Mouse (Mus musculus): Measurements from ENCODE around the gene Amh.
"Not testable (repeated sequence)": the region's sequence is repeated elsewhere in the genome, so short reads cannot be mapped to it uniquely, and the experiment has no call there.

The Amh gene

GRCm38 (mm10) chr10:80807057-80807627 is 2.1 kb downstream of the Amh start:
- in situ Hi-C loops (cut with MseI, MboI), result no loop called here

- in situ Hi-C loops (cut with MseI, MboI), result no loop called here
Observed at GRCm38 (mm10) chr10:80808099-80808984, 3.3 kb downstream of the Amh start.

DNA sequence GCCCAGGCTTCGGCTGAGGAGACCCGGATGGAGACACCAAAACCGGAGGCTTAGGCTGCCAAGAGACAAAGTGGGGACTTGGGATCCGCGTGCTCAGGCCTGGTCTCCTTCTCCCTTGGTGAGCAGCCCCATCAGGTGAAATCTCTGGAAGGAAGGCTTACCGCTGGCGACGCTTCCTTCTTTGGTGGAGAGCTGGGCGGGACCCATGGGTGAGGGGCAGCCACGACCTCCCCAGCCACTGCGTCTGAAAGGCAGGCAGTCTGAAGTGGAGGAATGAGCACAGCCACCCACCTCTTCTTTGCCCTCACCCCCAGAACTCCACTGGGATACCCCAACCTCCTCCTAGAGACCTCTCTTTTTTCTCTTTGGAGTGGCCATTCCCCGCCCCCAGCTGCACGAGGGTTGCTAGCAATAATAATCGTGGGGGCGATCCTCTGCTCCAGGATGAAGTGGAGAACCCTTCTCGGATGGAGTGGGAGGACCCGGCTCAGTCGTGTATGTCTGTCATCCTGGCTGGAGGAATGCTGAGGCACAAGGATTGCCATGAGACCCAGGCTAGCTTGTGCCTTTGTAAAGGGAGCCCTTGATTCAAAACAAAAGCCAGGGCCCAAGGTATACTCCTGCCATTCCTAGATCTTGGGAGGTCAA is 4.1 kb downstream of the Amh start:
- in situ Hi-C loops (cut with MseI, MboI), result no loop called here

DNA sequence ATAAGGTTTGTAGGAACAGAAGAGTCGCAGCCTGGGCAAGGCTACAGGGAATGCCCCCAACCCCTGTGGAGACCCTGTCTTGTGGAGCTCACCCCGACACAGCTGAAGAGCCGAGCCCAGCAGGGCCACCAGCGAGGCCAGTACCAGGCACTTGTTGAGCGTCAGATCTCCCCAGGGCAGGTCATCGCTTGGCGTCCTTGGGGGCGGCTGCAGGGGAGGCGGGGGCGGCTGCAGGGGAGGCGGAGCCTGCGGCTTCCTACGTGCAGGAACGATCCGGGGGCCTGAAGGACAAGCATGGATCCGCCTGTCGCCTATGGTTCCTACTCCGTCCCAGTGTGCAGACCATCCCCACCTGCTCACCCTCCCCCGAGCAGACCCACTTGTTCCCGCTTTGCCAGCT is 5.0 kb downstream of the Amh start:
- in situ Hi-C loops (cut with MseI, MboI), result no loop called here

DNA sequence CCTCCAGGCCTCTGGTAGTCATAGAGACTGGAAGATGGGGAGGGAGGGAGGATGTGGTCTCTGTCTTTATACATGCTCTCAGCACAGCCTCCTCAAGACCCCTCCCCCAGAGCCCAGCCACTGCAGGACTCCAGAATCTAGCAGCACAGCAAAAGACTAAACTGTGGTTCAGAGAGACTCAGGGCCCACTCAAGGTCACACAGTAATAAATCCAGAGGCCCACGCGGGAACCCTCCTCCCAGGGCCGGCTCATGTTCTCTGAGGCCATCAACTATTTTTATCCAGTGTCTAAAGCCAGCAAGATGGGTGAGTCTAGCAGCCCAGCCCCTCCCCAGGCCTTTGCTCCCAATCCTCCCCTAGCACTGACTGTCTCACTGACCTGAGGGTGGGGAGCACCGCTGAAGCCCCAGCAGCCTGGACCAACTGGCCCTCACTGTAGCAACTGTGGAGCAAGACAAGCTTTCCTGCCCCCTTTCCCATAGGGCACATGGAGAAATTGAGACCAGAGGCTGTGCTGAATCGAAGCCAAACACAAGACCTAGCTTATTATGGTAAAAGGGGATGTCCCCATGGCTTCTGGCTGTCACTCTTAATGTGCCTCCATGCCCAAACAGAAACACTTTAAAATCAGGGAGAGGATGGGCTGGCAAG is 7.5 kb downstream of the Amh start:
- in situ Hi-C loops (cut with MseI, MboI), result no loop called here

DNA sequence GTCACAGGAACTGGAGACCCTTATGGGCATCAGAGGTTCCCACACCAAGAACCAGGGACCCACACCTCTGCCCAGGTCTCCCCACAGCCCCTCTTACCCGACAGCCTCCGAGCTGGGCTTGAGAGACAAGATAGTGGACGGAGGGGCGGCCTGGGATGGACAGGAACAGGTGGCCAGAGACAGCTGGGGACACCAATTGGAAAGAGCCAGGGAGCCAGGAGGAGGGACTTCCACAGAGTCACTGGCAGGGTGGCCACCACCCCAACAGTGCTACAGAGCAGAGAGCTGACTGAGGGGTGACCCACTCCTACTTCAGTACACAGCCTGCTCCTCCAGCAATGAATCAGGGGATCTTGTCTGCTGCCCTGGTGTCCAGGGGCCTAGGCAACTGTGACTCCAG is 8.3 kb downstream of the Amh start, which contains the start of gene Jsrp1:
Jsrp1 (minus strand) TSS at position 133 of the 400 bp plus-strand sequence.
- in situ Hi-C loops (cut with MseI, MboI), result no loop called here

- in situ Hi-C loops (cut with MseI, MboI), result no loop called here
Observed at GRCm38 (mm10) chr10:80814800-80815199, 9.8 kb downstream of the Amh start.

- in situ Hi-C loops (cut with MseI, MboI), result not testable (repeated sequence)
Observed at GRCm38 (mm10) chr10:80816303-80816702, 11.3 kb downstream of the Amh start.

DNA sequence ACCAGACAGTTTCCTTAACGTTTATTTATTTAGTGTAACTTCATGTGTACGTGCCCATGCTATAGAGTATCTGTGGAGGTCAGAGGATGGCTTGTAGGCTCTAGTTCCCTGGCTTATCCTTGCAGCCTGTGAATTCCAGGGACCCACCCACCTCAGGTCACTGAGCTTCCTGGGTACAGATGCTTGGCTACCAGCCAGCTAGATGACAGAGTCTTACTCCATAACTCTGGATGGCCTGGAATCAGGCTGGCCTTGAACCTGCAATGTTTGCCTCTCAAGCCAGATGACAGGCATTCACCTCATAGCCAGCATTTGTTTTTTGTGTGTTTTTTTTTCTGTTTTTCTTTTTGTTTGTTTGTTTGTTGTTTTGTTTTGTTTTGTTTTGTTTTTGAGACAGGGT is 12.1 kb downstream of the Amh start:
- in situ Hi-C loops (cut with MseI, MboI), result no loop called here

DNA sequence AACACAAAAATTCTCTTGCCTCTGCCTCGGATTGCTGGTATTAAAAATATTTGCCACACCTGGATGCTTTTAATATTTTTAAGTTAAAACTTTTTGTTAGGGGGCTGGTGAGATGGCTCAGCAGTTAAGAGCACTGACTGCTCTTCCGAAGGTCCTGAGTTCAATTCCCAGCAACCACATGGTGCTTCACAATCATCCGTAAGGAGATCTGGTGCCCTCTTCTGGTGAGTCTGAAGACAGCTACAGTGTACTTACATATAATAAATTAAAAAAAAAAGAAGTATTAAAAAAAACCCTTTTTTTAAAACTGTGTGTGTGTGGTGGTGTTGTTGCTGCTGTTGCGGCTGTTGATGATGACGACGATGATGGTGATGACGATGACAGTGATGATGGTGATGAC is 12.9 kb downstream of the Amh start:
- in situ Hi-C loops (cut with MseI, MboI), result not testable (repeated sequence)

- in situ Hi-C loops (cut with MseI, MboI), result no loop called here
Observed at GRCm38 (mm10) chr10:80818599-80819281, 13.7 kb downstream of the Amh start.

DNA sequence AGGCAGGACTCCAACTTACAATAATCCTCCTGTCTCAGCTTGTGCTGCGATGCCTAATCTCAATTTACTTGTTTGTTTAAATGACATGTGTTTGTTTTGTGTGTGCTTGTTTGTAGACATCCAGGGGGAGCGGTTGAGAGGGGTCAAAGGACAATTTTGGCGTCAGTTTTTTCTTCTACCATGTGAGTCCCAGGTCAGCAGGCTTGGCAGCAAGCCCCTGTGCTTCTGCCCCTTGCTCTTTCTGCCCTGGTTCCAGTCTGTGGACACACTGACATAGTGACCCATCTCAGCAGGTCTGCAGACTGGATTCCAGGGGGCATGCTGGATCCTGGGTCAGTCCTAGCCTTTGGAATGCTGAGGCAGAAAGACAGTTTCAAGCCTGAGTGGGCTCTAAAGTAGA is 14.4 kb downstream of the Amh start:
- in situ Hi-C loops (cut with MseI, MboI), result no loop called here

DNA sequence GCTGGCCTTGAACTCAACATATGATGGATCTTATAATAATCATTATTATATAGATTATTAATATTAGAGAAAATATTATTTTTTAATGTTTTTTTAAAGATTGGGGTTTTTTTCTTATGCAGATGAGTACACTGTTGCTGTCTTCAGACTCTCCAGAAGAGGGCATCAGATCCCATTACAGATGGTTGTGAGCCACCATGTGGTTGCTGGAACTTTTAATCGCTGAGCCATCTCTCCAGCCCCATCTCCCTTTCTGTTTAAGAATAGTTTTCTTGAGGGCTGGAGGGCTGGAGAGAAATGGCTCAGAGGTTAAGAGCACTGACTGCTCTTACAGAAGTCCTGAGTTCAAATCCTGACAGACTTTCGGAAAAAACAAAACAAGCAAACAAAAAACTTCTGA is 16.9 kb downstream of the Amh start:
- in situ Hi-C loops (cut with MseI, MboI), result loop anchor here in 1 of 2 experiments (5.0 kb wide), 1 partner anchor 60 kb away; no protein-coding TSS in a partner anchor

DNA sequence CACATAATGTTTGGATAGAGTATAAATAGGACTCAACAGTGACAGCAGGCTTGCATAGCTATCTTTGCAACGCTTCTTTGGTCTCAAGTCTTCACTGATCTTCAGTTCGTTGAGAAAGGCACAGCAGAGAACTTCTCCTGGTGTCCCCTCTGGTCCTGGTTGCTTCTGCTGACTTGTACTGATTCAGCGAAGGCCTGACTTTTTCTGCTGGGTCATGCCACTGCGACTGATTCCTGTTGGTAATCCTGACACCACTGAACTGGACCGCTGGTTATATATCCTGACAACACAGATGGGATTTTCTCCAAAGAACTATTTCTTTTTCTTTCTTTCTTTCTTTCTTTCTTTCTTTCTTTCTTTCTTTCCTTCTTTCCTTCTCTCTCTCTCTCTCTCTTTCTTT is 17.5 kb downstream of the Amh start:
- in situ Hi-C loops (cut with MseI, MboI), result loop anchor here in 1 of 2 experiments (5.0 kb wide), 1 partner anchor 60 kb away; no protein-coding TSS in a partner anchor

DNA sequence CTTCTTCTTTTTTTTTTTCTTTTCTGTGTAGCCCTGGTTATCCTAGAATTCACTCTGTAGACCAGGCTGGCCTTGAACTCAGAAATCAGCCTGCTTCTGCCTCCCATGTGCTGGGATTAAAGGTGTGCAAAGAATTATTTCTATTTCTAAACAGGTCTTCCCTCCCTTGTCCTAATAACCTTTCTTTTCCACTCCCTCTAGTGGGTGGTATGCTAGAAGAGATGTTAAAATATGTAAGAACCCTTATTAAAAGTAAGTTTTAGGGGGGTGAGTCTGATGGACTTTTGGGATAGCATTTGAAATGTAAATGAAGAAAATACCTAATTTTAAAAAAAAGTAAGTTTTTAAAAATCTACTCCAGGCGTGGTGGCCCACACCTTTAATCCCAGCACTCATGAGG is 18.3 kb downstream of the Amh start:
- in situ Hi-C loops (cut with MseI, MboI), result loop anchor here in 1 of 2 experiments (5.0 kb wide), 1 partner anchor 59 kb away; no protein-coding TSS in a partner anchor

DNA sequence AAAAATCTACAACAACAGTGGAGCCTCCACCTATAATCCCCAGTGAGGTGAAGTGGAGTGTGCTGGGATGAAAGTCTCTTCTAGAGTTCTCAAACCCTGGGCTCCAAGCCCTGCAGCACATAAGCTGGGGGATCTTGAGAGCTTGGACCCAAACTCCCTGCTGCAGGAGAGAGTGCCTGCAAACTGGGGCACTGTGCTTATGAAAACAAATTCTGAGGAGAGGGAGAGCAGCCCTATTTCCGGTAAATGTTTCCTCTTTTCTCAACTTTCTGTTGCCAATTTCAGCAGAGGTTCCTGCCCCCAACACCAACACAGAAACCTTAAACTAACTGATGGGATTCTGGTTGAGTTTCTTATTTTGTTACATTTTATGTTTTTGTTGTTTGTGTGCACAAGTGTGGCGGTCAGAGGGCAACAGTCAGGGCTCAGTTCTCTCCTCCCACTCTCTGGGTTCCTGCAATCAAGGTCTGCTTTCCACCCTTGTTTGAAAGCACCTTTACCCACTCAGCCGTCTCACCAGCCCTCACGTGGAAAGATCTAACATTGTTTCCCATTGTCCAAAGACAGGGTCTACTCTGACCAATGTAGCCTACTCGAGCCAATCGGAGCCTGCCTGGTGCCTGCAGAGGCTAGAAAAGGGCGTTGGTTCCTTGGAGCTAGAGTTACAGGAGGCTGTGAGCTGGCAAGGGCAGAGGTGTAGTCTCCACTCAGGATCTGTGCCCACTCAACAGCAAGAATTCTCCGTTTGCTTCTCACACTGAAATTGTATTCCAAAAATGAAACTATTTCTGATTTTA is 19.0 kb downstream of the Amh start:
- in situ Hi-C loops (cut with MseI, MboI), result loop anchor here in 1 of 2 experiments (5.0 kb wide), 1 partner anchor 58 kb away; no protein-coding TSS in a partner anchor

GRCm38 (mm10) chr10:80824827-80825226 is 19.8 kb downstream of the Amh start:
- in situ Hi-C loops (cut with MseI, MboI), result loop anchor here (5.0 kb wide), 2 partner anchors 52 to 57 kb away; no protein-coding TSS in a partner anchor

- in situ Hi-C loops (cut with MseI, MboI), result loop anchor here in 1 of 2 experiments (5.0 kb wide), 1 partner anchor 51 kb away; no protein-coding TSS in a partner anchor
Observed at GRCm38 (mm10) chr10:80826151-80827062, 21.4 kb downstream of the Amh start, which contains the start of gene Oaz1. Oaz1 (plus strand) TSS chr10:80826656.

Data from mouse trophoblast stem cell (cell line).